Mouse (Mus musculus) bone marrow, adult 2 months (tissue): ENCODE measurements at regions not wholly inside any gene's neighbourhood (a gene's known extent, or its start where the extent isn't known, plus 50 kb on each side); places are given as distances from the start of the nearest gene placed in this dataset.

Experiments used
- CTCF ChIP-seq: fragments of 200-500 bp; IDR thresholded peaks from 2 replicates; pipeline ENCODE4 v1.5.1; 2011; ENCODE audit warnings: low read length, control low read depth; ENCODE audit not compliant: control insufficient read depth, insufficient read depth
- POLR2A ChIP-seq: fragments of 200-500 bp; IDR thresholded peaks from 2 replicates; pipeline ENCODE4 v1.6.1; 2011; ENCODE audit warnings: low read depth, mild to moderate bottlenecking, control low read depth, low read length, borderline replicate concordance; ENCODE audit not compliant: control insufficient read depth

DNA sequence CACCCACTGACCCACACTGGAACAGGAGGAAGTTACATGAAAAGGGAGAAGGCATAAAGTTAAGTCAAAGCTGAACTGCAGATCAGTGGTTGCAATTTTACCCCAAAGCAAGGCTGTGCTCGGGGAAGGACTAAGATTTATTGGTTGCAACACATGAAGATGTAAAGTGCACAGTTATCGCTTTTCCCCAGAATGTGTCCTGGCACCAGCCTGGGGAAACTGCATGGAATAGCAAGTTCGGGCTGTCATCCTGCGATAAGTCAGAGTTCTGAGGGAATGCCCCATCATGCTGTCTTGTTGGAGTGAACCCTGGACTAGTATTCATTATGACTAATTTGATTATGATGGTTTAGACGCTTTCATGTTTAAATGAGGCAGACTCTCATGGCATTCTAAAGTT, 128.5 kb upstream of the Adgrl2 start:
- TF ChIP-seq CTCF (no peak), POLR2A (no peak)
